Mouse (Mus musculus) hindbrain, embryonic 10.5 days (tissue): ENCODE measurements around the gene Rfng. TPM values are rescaled to one million over a fixed set of nuclear protein-coding genes. Genes with fewer than 3 reads are reported as not detected.

Experiments used
- DNase-seq: peaks from one replicate; pipeline ENCODE4 v3.0.0-alpha.2; 2017; ENCODE audit warnings: low spot score
- H3K27ac ChIP-seq: fragments of 300-500 bp; sonication (generic); 2 replicates; pipeline ENCODE4 v1.5.1; 2016; ENCODE audit warnings: mild to moderate bottlenecking, moderate library complexity
- H3K27me3 ChIP-seq: fragments of 300-500 bp; sonication (generic); 2 replicates; pipeline ENCODE4 v1.6.1; 2016; ENCODE audit warnings: mild to moderate bottlenecking; ENCODE audit not compliant: poor library complexity, insufficient read depth, severe bottlenecking
- H3K36me3 ChIP-seq: fragments of 300-500 bp; sonication (generic); 2 replicates; pipeline ENCODE4 v1.6.1; 2016; ENCODE audit warnings: mild to moderate bottlenecking, moderate library complexity
- H3K4me1 ChIP-seq: fragments of 300-500 bp; sonication (generic); replicated peaks from 2 replicates; pipeline ENCODE4 v1.6.1; 2016; ENCODE audit warnings: mild to moderate bottlenecking
- H3K4me3 ChIP-seq: fragments of 300-500 bp; sonication (generic); 2 replicates; pipeline ENCODE4 v1.5.1; 2016; ENCODE audit warnings: mild to moderate bottlenecking, moderate library complexity
- H3K9me3 ChIP-seq: fragments of 300-500 bp; sonication (generic); 2 replicates; pipeline ENCODE4 v1.6.1; 2016; ENCODE audit warnings: mild to moderate bottlenecking, moderate library complexity
- WGBS: fragments of 180-500 bp; shearing (Covaris S2); methylation state at CpG from one replicate; pipeline ENCODE4 v1.1.7; 2016; 5-methylcytosine and 5-hydroxymethylcytosine counted together
- polyA plus RNA-seq: library from polyadenylated mRNA; unstranded; fragments of >200 nt; fragmentation: Nextera tagmentation; extraction: Ambion mirVana; gene quantifications from 2 replicates; pipeline ENCODE4 v1.2.1, GENCODE M21; 2016

Gene Rfng
- polyA plus RNA-seq, 1 experiment from 2014 or later, result 63.7 TPM

DNA sequence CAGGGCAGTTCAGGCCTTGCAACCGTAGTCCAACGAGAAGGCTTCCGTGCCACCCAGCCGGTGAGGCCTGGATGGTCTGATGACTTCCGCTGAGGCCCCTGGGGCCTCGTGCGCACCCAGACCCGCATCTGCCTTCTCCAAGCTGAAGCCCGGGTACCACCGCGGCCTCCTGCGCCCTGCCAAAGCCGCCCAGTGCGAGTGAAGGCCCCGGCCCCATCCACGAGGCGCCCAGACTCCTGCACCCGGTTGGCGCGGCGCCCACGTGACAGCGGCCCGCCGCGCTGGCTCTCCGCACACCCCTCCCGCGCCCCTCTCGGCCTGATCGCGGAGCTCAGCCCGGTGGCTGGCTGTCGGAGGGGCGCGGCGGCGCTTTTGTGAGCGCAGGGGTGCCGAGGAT, 39.5 kb upstream of the Rfng start:
- peak overlapping the region; percentile 100 for H3K27ac ChIP-seq
- no peak for DNase-seq
- under 1% methylated on average over 40 of the region's 40 CpGs for WGBS
- no peaks in the 10 kb centered on the region for H3K27me3 ChIP-seq
- H3K36me3 ChIP-seq, result peaks cover 47% of the 10 kb centered on the region
- H3K9me3 ChIP-seq, result no peaks in the 10 kb centered on the region
- H3K4me1 ChIP-seq, result peaks cover 75% of the 10 kb centered on the region
- peak overlapping the region; percentile 92 for H3K4me3 ChIP-seq

DNA sequence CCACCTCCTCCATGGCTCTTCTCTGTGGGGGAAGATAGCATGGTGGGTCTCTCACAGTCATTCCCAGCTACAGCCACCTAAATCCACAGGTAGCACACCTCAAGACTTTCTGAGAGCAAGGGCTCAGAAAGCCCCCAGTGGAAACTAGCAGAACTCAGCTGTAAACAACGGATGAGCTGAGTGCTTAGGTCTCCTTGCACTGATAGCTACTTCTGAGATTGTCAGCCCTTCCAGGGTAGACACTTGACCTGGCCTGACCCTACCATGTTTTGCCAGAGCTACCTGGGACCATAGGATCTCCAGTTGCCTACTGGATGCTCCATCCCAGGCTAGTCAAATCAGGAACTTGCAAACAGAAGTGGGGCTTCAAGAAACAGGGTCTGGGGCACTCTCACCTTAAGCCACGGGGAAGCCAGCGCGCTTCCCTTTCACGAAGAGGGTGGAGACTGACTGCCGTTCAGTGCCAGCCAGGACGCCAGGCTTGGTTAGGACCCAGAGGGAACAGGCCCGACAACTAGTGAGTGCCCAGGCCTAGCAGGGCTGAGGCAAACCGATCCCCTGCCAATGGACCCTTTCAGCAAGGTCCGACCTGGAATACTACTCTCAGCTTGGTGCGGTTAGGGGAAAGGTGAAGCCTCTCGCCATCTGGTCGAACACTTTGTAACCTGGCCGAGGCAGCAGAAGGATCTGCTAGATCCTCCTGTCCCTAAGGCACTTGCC, 39.0 kb upstream of the Rfng start:
- Histone ChIP-seq H3K27me3 (no peaks in the 10 kb centered on the region), H3K4me1 (peaks cover 72% of the 10 kb centered on the region), H3K27ac (peak overlapping the region; percentile 100), H3K36me3 (peaks cover 52% of the 10 kb centered on the region), H3K9me3 (no peaks in the 10 kb centered on the region), H3K4me3 (peak overlapping the region; percentile 92)
- no peak for DNase-seq
- WGBS, result 2% methylated on average over 14 of the region's 14 CpGs

DNA sequence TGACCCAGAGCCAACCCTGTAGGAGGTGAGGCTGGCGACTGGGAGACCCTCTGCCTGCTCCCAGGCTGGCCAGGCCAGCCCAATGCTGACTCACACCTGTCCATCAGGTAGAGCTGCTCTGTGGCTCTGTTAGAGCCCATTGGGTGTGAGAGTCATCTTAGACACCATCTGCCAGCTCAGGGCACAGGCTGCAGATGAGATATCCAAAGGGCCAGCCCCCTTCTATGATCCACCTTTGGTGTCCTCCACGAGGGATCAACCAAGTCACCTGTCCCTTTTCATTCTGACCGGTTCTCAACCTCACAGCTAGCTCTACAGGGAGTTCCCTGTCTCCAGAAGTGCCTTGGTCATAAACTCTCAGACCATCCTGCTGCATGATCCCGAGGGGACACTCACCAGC, 38.3 kb upstream of the Rfng start:
- no peaks in the 10 kb centered on the region for H3K27me3 ChIP-seq
- peak overlapping the region; percentile 100 for H3K27ac ChIP-seq
- no peak for DNase-seq

DNA sequence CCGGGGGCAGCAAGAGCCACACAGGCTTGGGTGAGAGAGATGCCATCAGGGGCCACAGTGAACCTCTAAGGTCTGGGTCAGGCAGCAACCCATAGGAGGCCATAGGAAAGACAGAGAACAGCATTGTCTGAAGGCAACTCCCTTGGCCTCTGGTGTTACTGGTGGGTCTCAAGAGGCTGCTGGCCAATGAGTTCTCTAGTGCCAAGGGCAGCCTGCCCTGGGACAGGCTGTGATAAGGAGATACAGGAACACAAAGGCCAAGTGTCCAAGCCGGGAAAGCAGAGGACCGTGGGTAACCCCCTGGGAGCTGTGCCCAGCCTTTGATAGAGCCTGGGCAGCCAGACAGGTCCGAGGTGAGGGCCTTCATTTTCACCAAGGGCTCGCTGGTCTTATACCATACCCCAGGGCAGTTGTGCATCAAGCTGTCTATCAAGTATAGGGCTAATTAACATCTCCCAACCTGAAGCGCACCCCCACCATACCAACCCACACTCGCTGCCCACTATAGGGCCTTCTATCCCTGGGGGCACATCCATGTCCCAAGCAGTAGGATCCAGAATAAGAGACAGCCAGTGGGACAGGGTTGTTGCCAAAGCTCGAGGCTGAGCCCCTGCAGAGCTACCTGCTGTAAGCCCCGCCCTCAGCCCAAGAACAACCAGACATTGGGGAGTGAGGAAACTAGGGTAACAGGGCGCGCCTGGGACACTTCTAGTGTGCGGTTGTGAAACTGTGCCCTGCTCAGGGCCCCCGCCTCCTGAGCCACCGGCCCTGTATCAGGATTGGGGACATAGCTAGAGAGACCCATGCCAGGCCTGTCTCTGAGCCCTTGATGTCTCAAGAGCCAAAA, 37.3 kb upstream of the Rfng start:
- Histone ChIP-seq H3K9me3 (no peaks in the 10 kb centered on the region), H3K4me3 (peak overlapping the region; percentile 92), H3K27ac (0 out of 2 replicates have a peak overlapping the region, but pooled peaks have one; percentile 100), H3K4me1 (peaks cover 56% of the 10 kb centered on the region), H3K36me3 (peaks cover 67% of the 10 kb centered on the region), H3K27me3 (no peaks in the 10 kb centered on the region)
- 86% methylated on average over 14 of the region's 14 CpGs for WGBS
- DNase-seq, result no peak

More for the DNA sequence above, 38.3 kb upstream of the Rfng start:
- Histone ChIP-seq H3K4me1 (peaks cover 67% of the 10 kb centered on the region), H3K9me3 (no peaks in the 10 kb centered on the region), H3K4me3 (peak overlapping the region; percentile 92), H3K36me3 (peaks cover 59% of the 10 kb centered on the region)
- 68% methylated on average over 4 of the region's 4 CpGs for WGBS

DNA sequence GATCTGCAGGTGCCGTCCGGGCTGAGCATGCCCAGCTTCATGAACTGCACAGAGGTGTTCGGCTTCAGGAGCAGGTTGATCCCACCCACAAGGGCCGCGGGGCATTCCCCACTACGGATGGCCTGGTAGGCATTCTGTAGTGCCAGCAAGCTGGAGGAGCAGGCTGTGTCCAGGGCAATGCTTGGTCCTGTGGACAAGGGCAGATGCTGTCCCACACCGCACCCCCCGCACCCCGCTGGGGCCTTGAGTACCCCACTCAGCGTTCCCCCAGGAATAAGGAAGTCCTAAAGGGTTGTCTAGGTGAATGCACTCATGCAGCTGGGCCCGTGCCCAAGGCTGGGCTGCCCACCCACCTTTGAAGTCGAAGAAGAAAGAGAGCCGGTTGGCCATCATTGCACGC, 36.5 kb upstream of the Rfng start:
- H3K27me3 ChIP-seq, result no peaks in the 10 kb centered on the region
- H3K36me3 ChIP-seq, result peaks cover 74% of the 10 kb centered on the region
- H3K27ac ChIP-seq, result no peak overlapping the region
- peak overlapping the region; percentile 92 for H3K4me3 ChIP-seq
- WGBS, result 95% methylated on average over 14 of the region's 14 CpGs
- H3K9me3 ChIP-seq, result no peaks in the 10 kb centered on the region
- peaks cover 49% of the 10 kb centered on the region for H3K4me1 ChIP-seq
- no peak for DNase-seq

DNA sequence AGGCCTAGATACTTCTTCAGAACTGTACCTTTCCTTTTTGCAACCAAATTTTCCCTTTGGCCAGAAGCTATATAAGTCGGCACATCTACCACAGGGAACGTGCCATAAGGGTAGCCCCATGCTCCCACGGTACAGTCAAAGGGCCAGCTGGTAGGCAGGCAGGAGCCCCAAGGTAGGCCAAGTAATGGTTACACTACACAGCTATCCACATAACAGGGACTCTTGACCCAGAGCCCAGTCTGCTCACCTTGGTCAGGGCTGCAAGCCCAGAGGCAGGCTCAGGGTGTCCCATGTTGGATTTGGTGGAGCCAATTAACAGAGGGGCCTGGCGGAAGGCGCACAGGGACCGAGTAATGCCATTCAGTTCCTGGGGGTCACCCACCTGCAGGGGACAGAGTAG, 35.5 kb upstream of the Rfng start:
- Histone ChIP-seq H3K4me3 (no peak overlapping the region), H3K36me3 (peaks cover 83% of the 10 kb centered on the region), H3K27me3 (no peaks in the 10 kb centered on the region), H3K9me3 (no peaks in the 10 kb centered on the region), H3K27ac (no peak overlapping the region), H3K4me1 (peaks cover 39% of the 10 kb centered on the region)
- WGBS, result 98% methylated on average over 6 of the region's 6 CpGs
- DNase-seq, result no peak

DNA sequence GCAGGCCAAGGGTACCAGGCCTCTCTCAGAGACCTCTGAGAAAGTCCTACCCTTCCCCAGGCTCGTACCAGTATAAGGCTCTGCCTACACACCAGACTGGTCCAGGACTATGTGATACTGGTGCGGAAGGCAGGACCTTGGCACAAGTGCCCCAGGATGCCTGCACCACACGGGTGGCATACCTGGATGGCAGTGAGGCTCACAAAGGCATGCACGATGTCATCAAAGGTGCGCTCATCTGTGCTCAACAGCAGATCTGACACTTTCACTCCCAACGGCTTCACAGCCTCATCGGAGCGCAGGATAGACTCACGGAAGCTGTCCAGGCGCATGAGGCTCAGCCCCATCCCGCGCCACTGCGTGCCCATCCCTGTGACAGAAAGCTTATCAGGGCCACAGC, 34.2 kb upstream of the Rfng start:
- 96% methylated on average over 13 of the region's 13 CpGs for WGBS
- no peak for DNase-seq
- H3K27ac ChIP-seq, result no peak overlapping the region
- H3K27me3 ChIP-seq, result no peaks in the 10 kb centered on the region
- no peak overlapping the region for H3K4me3 ChIP-seq
- H3K4me1 ChIP-seq, result peaks cover 29% of the 10 kb centered on the region
- H3K36me3 ChIP-seq, result peaks cover 97% of the 10 kb centered on the region
- H3K9me3 ChIP-seq, result no peaks in the 10 kb centered on the region

DNA sequence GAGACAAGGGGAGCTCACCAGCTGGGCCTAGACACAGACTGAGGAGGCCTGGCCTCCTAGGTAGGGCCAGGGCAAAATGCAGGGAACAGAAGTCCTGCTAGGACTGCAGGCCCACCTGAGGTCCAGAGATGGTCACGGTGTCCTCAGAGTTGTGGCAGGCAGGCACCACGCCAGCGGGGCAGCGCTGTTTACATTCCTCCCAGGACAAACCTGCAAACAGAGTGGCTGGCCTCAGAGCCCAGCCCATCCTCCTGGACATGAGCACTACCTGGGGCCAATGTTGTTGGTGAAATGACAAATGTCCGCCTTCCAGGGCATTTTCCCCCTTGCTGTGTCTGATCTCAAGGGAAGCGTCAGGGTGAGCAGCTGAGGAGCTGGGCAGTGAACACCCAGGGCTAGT, 33.4 kb upstream of the Rfng start:
- Histone ChIP-seq H3K4me1 (peaks cover 20% of the 10 kb centered on the region), H3K27me3 (no peaks in the 10 kb centered on the region), H3K4me3 (no peak overlapping the region), H3K27ac (no peak overlapping the region), H3K9me3 (no peaks in the 10 kb centered on the region), H3K36me3 (peaks cover 100% of the 10 kb centered on the region)
- no peak for DNase-seq
- 93% methylated on average over 6 of the region's 6 CpGs for WGBS

DNA sequence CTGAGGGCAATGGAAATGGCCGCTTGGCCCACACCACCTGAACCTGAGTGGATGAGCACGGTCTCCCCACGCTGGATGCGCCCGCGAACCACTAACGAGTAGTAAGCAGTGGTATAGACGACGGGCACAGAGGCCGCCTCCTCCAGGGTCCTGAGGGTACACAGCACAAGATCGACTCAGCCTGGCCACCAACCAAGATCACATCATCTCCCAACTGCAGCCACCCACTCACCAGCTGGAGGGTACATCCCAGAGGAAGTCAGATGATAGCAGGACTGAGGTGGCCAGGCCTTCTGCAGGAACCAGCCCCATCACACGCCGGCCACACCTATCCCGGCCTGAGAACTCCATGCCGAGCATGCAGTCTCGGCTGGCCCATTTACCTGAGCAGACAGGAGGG, 28.1 kb upstream of the Rfng start:
- no peaks in the 10 kb centered on the region for H3K9me3 ChIP-seq
- no peaks in the 10 kb centered on the region for H3K27me3 ChIP-seq
- 95% methylated on average over 16 of the region's 16 CpGs for WGBS
- H3K27ac ChIP-seq, result no peak overlapping the region
- H3K4me3 ChIP-seq, result no peak overlapping the region
- no peak for DNase-seq
- no peaks in the 10 kb centered on the region for H3K4me1 ChIP-seq
- H3K36me3 ChIP-seq, result peaks cover 100% of the 10 kb centered on the region

DNA sequence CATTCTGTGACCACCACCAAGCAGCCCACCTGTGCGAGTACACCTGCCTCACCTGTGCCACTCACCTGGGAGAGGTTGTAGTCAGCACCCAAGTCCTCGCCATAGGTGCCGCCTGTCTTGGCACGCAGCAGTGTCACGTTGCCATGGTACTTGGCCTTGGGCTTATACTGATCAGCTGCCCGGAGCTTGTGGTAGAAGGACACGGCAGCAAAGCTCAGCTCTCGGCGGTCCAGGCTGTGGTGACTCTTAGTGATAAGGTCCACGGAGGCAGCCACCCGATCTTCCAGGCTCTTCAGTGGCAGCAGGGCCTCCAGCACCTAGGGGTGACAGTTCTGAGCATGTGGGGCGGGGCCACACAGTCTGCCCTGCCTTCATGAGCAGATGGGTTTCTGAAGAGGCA, 24.0 kb upstream of the Rfng start:
- H3K4me3 ChIP-seq, result no peak overlapping the region
- H3K4me1 ChIP-seq, result no peaks in the 10 kb centered on the region
- no peaks in the 10 kb centered on the region for H3K9me3 ChIP-seq
- no peak for DNase-seq
- no peaks in the 10 kb centered on the region for H3K27me3 ChIP-seq
- no peak overlapping the region for H3K27ac ChIP-seq
- 93% methylated on average over 12 of the region's 12 CpGs for WGBS
- peaks cover 83% of the 10 kb centered on the region for H3K36me3 ChIP-seq

DNA sequence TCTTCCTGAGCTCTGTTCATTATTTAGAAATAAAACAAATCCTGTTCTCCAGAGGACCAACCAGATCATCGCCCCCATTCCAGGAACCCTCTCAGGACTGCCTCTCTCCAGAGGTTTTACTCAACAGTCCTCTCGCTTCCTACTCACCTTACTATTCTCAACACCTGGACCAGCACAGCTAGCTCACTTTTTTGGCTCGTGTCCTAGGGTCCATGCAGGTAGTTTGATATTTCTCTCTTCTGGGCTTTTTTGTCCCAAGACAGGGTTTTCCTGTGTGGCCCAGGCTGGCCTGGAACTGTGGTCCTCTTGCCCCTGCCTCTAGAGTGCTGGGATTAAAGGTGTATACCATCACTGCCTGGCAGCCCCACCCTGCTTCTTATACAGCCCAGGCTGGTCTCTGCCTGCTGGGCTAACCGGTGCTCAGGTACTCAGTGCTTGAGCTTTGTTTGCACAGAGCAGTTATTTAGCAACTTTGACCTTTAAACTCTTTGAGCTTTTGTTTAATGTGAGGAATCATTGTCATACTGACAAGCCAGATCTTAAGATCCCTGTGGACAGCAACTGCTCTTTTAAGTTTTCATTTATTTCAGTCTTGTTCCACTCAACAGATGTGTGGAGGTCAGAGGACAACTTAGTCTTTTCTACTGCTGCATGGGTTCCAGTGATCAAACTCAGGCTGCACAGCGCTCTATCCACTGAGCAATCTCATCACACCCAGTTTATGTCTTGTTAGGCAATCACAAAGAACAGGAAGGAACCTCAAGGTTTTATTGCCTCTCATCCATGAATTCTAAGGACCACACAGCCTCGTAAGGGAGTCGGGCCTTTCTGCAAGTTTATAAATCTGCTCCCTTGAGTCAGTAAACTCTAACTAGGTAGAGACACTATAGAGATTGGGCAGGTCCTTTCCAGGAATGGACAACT, 21.6 kb upstream of the Rfng start:
- WGBS, result 94% methylated on average over 7 of the region's 7 CpGs
- Histone ChIP-seq H3K9me3 (no peaks in the 10 kb centered on the region), H3K36me3 (peaks cover 60% of the 10 kb centered on the region), H3K27me3 (no peaks in the 10 kb centered on the region), H3K4me1 (peaks cover 2% of the 10 kb centered on the region; the same call in 1 of the 2 replicates), H3K4me3 (no peak overlapping the region), H3K27ac (no peak overlapping the region)
- no peak for DNase-seq

DNA sequence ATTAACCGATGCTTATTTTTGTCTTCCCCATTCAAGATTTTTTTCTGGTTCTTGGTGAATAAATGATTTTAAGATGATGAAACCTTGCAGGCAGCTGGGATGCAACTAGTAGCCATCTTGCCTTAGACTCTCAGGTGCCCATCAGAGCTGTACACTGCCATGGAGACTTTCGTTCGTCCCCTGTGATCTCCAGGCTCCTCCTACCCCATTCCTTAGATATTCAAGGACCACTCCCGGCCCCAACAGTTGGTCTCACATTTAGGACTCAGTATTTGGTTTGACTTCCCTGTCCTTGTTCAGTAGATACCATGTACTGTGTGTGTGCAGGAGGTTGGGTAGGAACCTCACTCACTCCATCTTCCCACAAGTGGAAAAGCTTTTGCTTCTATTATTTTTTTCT, 20.8 kb upstream of the Rfng start:
- H3K36me3 ChIP-seq, result peaks cover 51% of the 10 kb centered on the region
- no peak overlapping the region for H3K4me3 ChIP-seq
- H3K27ac ChIP-seq, result no peak overlapping the region
- no peaks in the 10 kb centered on the region for H3K9me3 ChIP-seq
- no peaks in the 10 kb centered on the region for H3K27me3 ChIP-seq
- peaks cover 11% of the 10 kb centered on the region for H3K4me1 ChIP-seq
- no peak for DNase-seq
- WGBS, result 83% methylated on average over 4 of the region's 4 CpGs
